Mouse (Mus musculus) bone marrow, adult 2 months (tissue): ENCODE measurements around the gene Skor1.

Source experiments
- CTCF ChIP-seq: fragments of 200-500 bp; IDR thresholded peaks from 2 replicates; pipeline ENCODE4 v1.5.1; 2011; ENCODE audit warnings: low read length, control low read depth; ENCODE audit not compliant: control insufficient read depth, insufficient read depth
- POLR2A ChIP-seq: fragments of 200-500 bp; IDR thresholded peaks from 2 replicates; pipeline ENCODE4 v1.6.1; 2011; ENCODE audit warnings: low read depth, mild to moderate bottlenecking, control low read depth, low read length, borderline replicate concordance; ENCODE audit not compliant: control insufficient read depth

GRCm38 (mm10) chr9:63195523-63195922, 46.8 kb upstream of the Skor1 start:
- TF ChIP-seq POLR2A: no peak
- no peak for TF ChIP-seq CTCF
